Mouse (Mus musculus) cerebellum, adult 9-11 months (tissue): Measurements from ENCODE around the gene Ccdc83.
"Not testable (repeated sequence)": the region's sequence is repeated elsewhere in the genome, so short reads cannot be mapped to it uniquely, and the experiment has no call there.

Experiments
- DNase-seq: peaks from one replicate; pipeline ENCODE4 v3.0.0; 2022

Ccdc83 gene

DNA sequence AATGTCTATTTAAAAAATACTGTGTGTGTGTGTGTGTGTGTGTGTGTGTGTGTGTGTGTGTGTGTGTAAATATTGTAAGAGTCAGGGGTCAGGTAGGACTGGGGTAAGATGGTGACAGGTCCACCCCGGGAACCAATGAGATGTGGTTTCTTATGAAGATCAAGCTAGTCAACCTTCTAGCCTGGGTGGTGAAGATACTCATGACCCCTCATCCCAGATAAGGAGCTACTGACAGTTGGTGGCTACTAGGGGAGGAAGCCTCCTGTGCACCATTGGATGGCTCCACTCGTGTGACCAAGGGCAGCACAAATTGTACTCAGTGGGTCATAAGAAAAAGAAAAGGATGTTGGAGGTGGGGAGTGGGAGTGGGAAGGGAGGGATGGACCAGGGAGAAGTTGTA, 5.7 kb downstream of the Ccdc83 start:
- DNase-seq: no peak

- no peak for DNase-seq
Measured at GRCm38 (mm10) chr7:90258701-90259100, 6.9 kb downstream of the Ccdc83 start.

DNA sequence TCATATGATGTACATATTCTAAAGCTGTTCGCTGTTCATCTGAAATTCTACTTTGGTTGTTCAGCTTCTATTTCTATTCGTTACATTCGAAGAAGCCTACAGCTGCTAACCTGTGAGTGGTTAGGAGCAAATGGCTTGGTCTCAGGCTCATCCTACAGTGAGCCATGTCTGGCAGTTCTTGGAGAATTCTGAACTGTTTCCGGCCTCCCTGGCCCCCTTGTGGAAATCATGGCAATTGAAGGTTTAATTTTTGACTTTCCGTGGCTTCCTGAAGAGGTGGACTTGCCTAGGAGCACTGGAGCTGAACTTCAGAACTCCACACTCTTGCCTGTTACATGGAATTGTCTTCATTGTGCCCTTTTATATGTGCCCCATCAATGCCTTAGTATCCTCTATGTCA, 12.6 kb downstream of the Ccdc83 start:
- no peak for DNase-seq

DNA sequence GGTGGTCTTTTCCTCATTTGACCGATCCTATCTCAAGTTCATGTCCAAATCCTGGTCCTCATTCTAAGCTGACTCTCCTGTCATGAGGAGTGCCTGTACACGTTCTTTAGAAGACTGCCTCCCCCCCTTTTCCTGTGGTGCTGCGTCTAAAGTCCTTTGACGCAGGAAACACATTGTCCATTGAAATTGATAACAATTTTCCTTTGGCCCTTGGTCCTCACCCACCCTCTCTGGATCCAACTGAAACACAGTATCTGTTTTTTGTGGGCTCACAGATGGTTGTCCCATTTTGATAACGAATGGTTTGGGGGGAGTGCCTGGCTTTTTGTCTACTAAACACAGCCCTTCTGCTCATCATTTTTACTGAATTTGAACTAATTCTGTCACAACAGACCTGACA, 21.9 kb downstream of the Ccdc83 start:
- DNase-seq: no peak

GRCm38 (mm10) chr7:90243151-90243550, 22.4 kb downstream of the Ccdc83 start:
- no peak for DNase-seq

DNA sequence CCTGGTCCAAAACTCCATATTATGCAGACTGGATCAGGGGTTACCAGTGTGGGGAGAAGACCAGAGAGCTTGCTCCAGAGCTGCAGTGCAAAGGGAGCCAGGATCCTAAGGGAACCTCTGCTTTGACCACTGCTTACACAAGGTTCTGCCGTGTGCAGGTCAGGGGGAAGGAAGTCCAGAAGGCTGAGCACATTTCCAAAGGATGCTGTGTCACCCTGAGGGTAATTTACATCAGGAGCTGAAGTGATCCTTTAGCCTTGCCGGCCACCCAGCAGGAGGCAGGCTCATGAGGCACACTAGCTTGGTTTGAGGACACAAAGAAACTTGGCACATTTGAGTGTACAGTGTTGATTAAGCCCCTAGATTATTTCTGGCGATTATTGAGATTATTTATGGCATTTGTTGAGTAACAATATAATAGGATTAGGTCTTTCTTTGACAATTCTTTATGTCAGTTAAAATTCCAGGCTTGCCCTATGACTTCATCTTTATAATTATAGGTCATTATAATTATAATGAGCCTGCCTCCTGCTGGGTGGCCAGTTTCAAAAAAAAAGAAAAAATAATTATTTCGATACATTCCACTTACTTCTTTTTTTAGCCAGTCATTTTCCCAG, 29.2 kb downstream of the Ccdc83 start:
- DNase-seq: no peak

DNA sequence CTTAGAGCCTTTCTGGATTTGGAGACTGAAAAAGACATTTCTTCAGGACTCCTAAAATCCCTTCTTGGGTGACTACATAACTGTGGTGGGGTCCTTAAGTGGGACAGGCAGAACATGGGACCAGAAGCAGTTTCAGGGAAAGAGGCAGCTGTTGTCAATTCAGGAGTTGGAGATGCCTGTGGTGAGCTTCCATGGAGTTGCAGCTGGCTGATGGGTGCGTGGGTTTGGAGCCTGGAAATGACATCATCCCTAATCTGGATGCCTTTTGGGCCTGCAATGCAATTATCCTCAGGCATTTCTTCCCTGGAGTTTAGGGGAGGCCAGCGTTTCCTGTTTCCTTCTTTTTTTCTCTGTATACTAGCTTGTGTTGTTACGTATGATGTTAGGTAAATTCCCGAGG, 31.7 kb downstream of the Ccdc83 start:
- no peak for DNase-seq

DNA sequence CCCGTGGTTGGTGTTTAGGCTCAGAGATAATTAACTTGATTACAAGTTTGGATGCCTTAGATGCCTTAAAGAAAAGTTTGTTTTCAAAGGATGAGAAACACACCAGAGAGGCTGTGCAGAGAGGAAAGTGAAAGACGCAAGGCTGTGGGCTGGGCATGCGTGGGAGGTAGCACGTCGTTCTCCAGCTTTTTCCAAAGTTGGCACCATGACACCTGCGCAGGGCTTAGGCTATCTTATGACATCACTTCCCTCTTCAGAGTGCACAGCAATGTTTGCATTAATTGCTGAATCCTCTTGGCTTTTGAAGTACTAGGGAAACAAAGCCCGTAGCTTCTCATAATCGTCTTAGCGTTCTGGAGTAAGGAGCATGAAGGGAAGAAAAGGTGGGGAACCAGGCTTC, 34.1 kb downstream of the Ccdc83 start:
- no peak for DNase-seq

- not testable (repeated sequence) for DNase-seq
Measured at GRCm38 (mm10) chr7:90228884-90229283, 36.7 kb downstream of the Ccdc83 start.

DNA sequence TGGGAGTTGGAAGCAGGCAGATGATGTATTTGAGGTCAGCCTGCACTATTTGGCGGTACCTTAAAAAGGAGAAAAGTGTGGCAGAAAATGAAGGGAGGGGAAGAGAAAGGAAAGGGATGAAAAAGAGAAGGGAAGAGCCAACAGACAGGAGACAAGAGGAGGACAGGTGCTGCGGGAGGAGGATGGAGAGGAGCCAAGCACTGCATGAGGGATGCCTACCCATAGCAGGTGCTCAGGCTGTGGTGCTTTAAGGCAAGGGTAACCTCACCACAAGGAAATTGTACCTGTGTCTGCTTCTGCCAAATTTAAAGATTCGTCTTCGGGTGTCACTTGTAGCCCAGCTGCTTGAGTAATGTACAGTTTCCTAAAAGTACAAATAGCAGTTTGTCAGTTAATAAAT, 37.5 kb downstream of the Ccdc83 start:
- DNase-seq: no peak

DNA sequence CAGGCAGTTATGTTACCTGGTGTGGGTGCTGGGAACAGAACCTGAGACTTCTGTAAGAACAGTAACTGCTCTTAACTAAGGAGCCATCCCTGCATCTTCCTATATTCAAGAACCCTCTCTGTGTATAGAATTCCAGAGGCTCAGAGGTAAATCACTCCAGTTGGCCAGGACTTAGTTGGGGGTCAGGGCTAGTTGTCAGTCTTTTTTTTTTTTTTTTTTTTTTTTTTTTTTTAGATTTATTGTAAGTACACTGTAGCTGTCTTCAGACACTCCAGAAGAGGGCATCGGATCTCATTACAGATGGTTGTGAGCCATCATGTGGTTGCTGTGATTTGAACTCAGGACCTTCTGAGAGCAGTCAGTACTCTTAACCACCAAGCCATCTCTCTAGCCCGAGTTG, 44.1 kb downstream of the Ccdc83 start:
- DNase-seq: no peak

- no peak for DNase-seq
Measured at GRCm38 (mm10) chr7:90218122-90218521, 47.5 kb downstream of the Ccdc83 start.

GRCm38 (mm10) chr7:90216511-90216910, 49.1 kb downstream of the Ccdc83 start:
- peak; percentile 14 for DNase-seq

GRCm38 (mm10) chr7:90210947-90211346, 54.6 kb downstream of the Ccdc83 start:
- DNase-seq: no peak

GRCm38 (mm10) chr7:90210116-90210515, 55.5 kb downstream of the Ccdc83 start:
- no peak for DNase-seq

GRCm38 (mm10) chr7:90203914-90204313, 61.7 kb downstream of the Ccdc83 start:
- no peak for DNase-seq

DNA sequence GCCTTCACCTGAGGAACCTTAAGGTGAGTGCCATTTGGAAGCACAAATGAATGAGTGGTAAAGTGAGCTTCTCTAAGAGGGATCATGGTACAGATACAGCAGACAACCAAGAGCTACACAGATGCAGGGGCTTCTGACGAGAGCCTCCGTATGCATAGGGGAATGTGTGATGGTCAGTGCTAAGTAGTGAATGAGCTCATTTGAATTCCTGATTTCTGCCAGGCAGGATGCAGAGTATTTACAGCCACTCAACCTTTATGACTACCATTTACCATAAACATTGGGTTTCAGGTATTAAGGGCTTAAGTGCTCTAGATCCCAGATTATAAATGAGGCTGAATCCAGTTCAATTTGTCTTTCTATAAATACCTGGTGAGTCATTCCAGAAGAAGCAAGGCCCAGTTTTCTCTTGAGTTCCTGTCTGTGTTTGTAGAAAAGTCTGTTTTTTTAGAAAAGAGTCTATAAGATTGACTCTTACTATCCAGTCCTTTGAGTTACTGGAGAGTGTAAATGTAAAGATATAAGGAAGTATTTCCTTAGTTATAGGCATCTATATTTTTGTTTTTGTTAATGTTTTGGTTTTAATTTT, 63.6 kb downstream of the Ccdc83 start:
- DNase-seq: no peak

GRCm38 (mm10) chr7:90200251-90200650, 65.3 kb downstream of the Ccdc83 start:
- DNase-seq: no peak

GRCm38 (mm10) chr7:90180635-90181034, 84.9 kb downstream of the Ccdc83 start:
- no peak for DNase-seq

DNA sequence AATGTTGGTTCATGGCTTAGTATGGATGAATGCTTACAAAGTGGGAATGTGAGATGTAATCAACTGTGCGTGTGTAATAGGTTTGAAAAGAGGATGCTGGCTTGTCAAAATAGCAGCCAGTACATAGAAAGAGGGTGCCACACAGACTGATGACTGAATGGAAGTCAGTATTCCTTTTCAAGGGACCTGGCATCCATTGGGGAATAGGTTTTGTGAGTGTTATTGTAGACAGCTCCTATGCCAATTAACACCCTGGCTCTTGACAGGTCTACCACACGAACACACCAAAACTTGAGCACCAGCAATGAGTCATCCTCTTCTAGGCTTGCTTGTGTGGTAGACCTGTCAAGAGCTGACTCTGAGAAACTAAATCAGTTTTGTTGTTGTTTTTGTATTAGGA, 90.0 kb downstream of the Ccdc83 start:
- DNase-seq: no peak
